Mouse (Mus musculus): ENCODE data around the gene Mterf4. TPM values are rescaled to one million over a fixed set of nuclear protein-coding genes. Genes with fewer than 3 reads are reported as not detected.

The Mterf4 gene
- total and polyA plus RNA-seq, 3 experiments = 33.9 to 34.6 TPM; not detected in 1

DNA sequence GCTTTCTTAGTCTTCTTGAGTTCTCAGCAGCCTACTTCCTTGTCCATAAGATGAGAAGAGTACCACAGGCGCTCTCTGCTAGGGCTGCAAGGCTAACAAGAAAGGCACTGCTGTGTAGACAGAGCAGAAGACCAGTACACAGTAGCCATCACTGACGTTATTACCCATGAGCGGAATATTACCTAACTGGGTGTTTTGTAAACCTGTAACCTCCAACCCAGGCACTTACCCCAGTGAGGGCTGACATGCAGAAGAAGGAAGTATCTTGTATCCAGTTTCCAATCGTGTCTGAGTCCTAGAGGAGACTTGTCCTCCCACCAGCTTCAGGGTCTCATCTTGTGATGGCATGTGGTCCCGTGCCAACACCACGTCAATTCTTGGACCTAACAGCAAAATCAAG, 18.3 kb upstream of the Mterf4 start:
- no peaks in the 10 kb centered on the region for H3K79me2 ChIP-seq (ENCODE audit: control insufficient read depth, insufficient read depth, low read length, poor library complexity)
- no peak overlapping the region for H3K9ac ChIP-seq (ENCODE audit: control insufficient read depth, low read depth, low read length, poor library complexity, severe bottlenecking)
- H3K36me3 ChIP-seq (ENCODE audit: control insufficient read depth in 1 of 2, insufficient read depth in 2 of 2, low read length in 2 of 2) = peaks cover 0 to 3% of the 10 kb centered on the region in 2 experiments; a peak in 1 of 4 replicates
- TF ChIP-seq GABPA (IDR thresholded peaks at IDR 0.05; ENCODE audit: low read depth, low read length) (no peak), CTCF (IDR thresholded peaks at IDR 0.05 in 2 of 3, conservative IDR thresholded peaks at IDR 0.05 in 1 of 3; ENCODE audit: control insufficient read depth in 1 of 3, insufficient read depth in 1 of 3, low read depth in 2 of 3, low read length in 3 of 3, poor library complexity in 1 of 3, severe bottlenecking in 1 of 3) (no peak), USF2 (IDR thresholded peaks at IDR 0.05; ENCODE audit: borderline replicate concordance in 1 of 2, insufficient read depth in 1 of 2, low read depth in 1 of 2, low read length in 2 of 2) (no peak), GATA1 (IDR thresholded peaks at IDR 0.05; ENCODE audit: low read depth, low read length) (no peak), TAL1 (IDR thresholded peaks at IDR 0.05; ENCODE audit: low read length) (no peak), POLR2AphosphoS2 (IDR thresholded peaks at IDR 0.05; ENCODE audit: low read length) (no peak), E2F4 (IDR thresholded peaks at IDR 0.05; ENCODE audit: borderline replicate concordance, low read depth, low read length) (no peak), POLR2AphosphoS5 (IDR thresholded peaks at IDR 0.05; ENCODE audit: borderline replicate concordance, low read depth, low read length) (no peak), BHLHE40 (IDR thresholded peaks at IDR 0.05; ENCODE audit: borderline replicate concordance, low read depth, low read length) (no peak), KAT2A (conservative IDR thresholded peaks at IDR 0.05; ENCODE audit: low read depth, low read length) (no peak), MAZ (IDR thresholded peaks at IDR 0.05; ENCODE audit: low read depth, low read length) (no peak), MAFK (IDR thresholded peaks at IDR 0.05; ENCODE audit: borderline replicate concordance, low read depth, low read length) (no peak), HCFC1 (IDR thresholded peaks at IDR 0.05; ENCODE audit: low read depth, low read length) (no peak), MYB (IDR thresholded peaks at IDR 0.05; ENCODE audit: low read depth, low read length) (no peak), ZC3H11A (IDR thresholded peaks at IDR 0.05; ENCODE audit: low read depth, low read length) (no peak), RAD21 (IDR thresholded peaks at IDR 0.05; ENCODE audit: low read depth, low read length) (no peak), ELF1 (IDR thresholded peaks at IDR 0.05; ENCODE audit: low read depth, low read length) (no peak), CHD2 (IDR thresholded peaks at IDR 0.05; ENCODE audit: low read length) (no peak), MAX (IDR thresholded peaks at IDR 0.05; ENCODE audit: low read length) (no peak), JUND (IDR thresholded peaks at IDR 0.05; ENCODE audit: low read depth, low read length) (no peak)
- H3K4me3 ChIP-seq (ENCODE audit: control insufficient read depth in 1 of 2, insufficient read depth in 1 of 2, low read depth in 2 of 2, low read length in 2 of 2) = no peak overlapping the region
- no peaks in the 10 kb centered on the region for H3K4me1 ChIP-seq (ENCODE audit: control insufficient read depth in 1 of 2, insufficient read depth in 2 of 2, low read length in 2 of 2)
- H3K27ac ChIP-seq (ENCODE audit: control insufficient read depth, low read depth, low read length) = no peak overlapping the region
- H3K9me3 ChIP-seq (replicated peaks; ENCODE audit: insufficient read depth, low read length) = no peaks in the 10 kb centered on the region
- H3K27me3 ChIP-seq (ENCODE audit: control insufficient read depth in 1 of 2, insufficient read depth in 2 of 2, low read length in 2 of 2) = no peaks in the 10 kb centered on the region
- no peak for DNase-seq (ENCODE audit: low read depth, low spot score)

GRCm38 (mm10) chr1:93300578-93300977, 5.1 kb downstream of the Mterf4 start:
- Histone ChIP-seq H3K79me2 (ENCODE audit: control insufficient read depth, insufficient read depth, low read length, poor library complexity) (peaks cover 6% of the 10 kb centered on the region), H3K9me3 (replicated peaks; ENCODE audit: insufficient read depth, low read length) (no peaks in the 10 kb centered on the region), H3K27ac (ENCODE audit: control insufficient read depth, low read depth, low read length) (no peak overlapping the region), H3K4me3 (ENCODE audit: control insufficient read depth in 1 of 2, insufficient read depth in 1 of 2, low read depth in 2 of 2, low read length in 2 of 2) (no peak overlapping the region), H3K9ac (ENCODE audit: control insufficient read depth, low read depth, low read length, poor library complexity, severe bottlenecking) (no peak overlapping the region), H3K4me1 (ENCODE audit: control insufficient read depth in 1 of 2, insufficient read depth in 2 of 2, low read length in 2 of 2) (peaks cover 0 to 4% of the 10 kb centered on the region in 2 experiments; a peak in 1 of 4 replicates), H3K27me3 (ENCODE audit: control insufficient read depth in 1 of 2, insufficient read depth in 2 of 2, low read length in 2 of 2) (no peaks in the 10 kb centered on the region), H3K36me3 (ENCODE audit: control insufficient read depth in 1 of 2, insufficient read depth in 2 of 2, low read length in 2 of 2) (peaks cover 2 to 8% of the 10 kb centered on the region in 2 experiments; a peak in 3 of 4 replicates)
- DNase-seq (ENCODE audit: low read depth, low spot score) = no peak
- no peak for TF ChIP-seq CHD2 (IDR thresholded peaks at IDR 0.05; ENCODE audit: low read length)
- no peak for TF ChIP-seq JUND (IDR thresholded peaks at IDR 0.05; ENCODE audit: low read depth, low read length)
- TF ChIP-seq USF2 (IDR thresholded peaks at IDR 0.05; ENCODE audit: borderline replicate concordance in 1 of 2, insufficient read depth in 1 of 2, low read depth in 1 of 2, low read length in 2 of 2) = no peak
